Mouse (Mus musculus) forebrain, embryonic 15.5 days (tissue): ENCODE measurements at regions not wholly inside any gene's neighbourhood (a gene's known extent, or its start where the extent isn't known, plus 50 kb on each side); places are given as distances from the start of the nearest gene placed in this dataset.
A peak's percentile ranks its signal among the peaks of the same experiment; 100 is the strongest.

ENCODE experiments used
- ATAC-seq: fragments of 200-750 bp; cut with Nextera tagmentation; replicated peaks from 2 replicates; pipeline ENCODE4 v1.8.0; 2017; ENCODE audit warnings: mild to moderate bottlenecking, moderate TSS enrichment, moderate library complexity
- H3K27ac ChIP-seq: fragments of 300-500 bp; sonication (generic); replicated peaks from 2 replicates; pipeline ENCODE4 v1.5.1; 2015; ENCODE audit warnings: mild to moderate bottlenecking, inconsistent platforms
- H3K27me3 ChIP-seq: fragments of 300-500 bp; sonication (generic); 2 replicates; pipeline ENCODE4 v1.6.1; 2015; ENCODE audit warnings: inconsistent platforms
- H3K36me3 ChIP-seq: fragments of 300-500 bp; sonication (generic); 2 replicates; pipeline ENCODE4 v1.6.1; 2015; ENCODE audit warnings: mild to moderate bottlenecking, inconsistent platforms
- H3K4me1 ChIP-seq: fragments of 300-500 bp; sonication (generic); 2 replicates; pipeline ENCODE4 v1.6.1; 2015; ENCODE audit warnings: inconsistent platforms
- H3K4me2 ChIP-seq: fragments of 300-500 bp; sonication (generic); replicated peaks from 2 replicates; pipeline ENCODE4 v1.6.1; 2015; ENCODE audit warnings: mild to moderate bottlenecking, inconsistent platforms
- H3K4me3 ChIP-seq: fragments of 300-500 bp; sonication (generic); 2 replicates; pipeline ENCODE4 v1.5.1; 2015; ENCODE audit warnings: mild to moderate bottlenecking, inconsistent platforms
- H3K9ac ChIP-seq: fragments of 300-500 bp; sonication (generic); replicated peaks from 2 replicates; pipeline ENCODE4 v1.6.1; 2015; ENCODE audit warnings: mild to moderate bottlenecking, inconsistent platforms
- H3K9me3 ChIP-seq: fragments of 300-500 bp; sonication (generic); 2 replicates; pipeline ENCODE4 v1.6.1; 2016; ENCODE audit warnings: inconsistent platforms
- WGBS: fragments of 180-500 bp; shearing (Covaris S2); methylation state at CpG from one replicate; pipeline ENCODE4 v1.1.7; 2015; ENCODE audit warnings: mixed read lengths; 5-methylcytosine and 5-hydroxymethylcytosine counted together

DNA sequence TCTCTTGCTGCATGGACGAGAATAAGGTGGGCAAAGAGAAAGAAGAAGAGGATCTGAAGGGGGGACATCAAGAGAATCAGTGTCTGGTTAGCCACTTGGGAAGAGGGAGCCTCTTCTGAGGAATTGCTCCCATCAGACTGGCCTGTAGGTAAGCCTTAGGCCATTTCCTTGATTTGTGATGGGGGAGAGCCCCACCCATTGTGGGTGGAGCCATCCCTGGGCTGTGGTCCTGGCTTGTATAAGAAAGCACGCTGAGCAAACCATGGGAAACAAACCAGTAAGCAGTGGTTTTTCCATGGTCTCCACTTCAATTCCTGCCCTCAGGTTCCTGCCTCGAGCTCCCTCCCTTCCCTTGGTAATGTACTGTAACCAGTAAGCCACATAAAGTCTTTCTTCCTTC is 57.7 kb upstream of the Sez6l start:
- H3K9me3 ChIP-seq, result no peaks in the 10 kb centered on the region
- H3K27ac ChIP-seq, result no peak overlapping the region
- no peak overlapping the region for H3K4me2 ChIP-seq
- no peak for ATAC-seq
- 66% methylated on average over 3 of the region's 3 CpGs for WGBS
- no peak overlapping the region for H3K4me3 ChIP-seq
- H3K36me3 ChIP-seq, result no peaks in the 10 kb centered on the region
- no peak overlapping the region for H3K9ac ChIP-seq
- no peaks in the 10 kb centered on the region for H3K4me1 ChIP-seq
- H3K27me3 ChIP-seq, result no peaks in the 10 kb centered on the region

DNA sequence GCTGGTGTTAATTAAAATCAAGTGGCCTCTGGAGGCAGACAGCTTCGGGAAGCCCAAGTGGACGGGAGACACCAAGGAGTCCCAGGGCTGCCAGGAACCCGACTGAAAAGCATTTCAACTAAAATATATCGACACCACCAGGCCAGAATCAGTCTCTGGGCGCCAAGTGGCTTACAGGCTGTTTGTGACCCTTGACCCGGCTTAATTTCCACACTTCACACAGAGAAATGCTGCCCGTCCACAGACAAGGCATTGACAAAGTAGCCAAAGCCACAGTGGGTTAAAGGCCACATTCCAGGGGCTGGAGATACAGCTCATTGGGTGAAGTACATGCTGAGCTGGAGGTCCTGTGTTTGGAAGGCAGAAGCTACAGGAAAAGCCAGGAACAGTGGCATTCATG is 54.8 kb upstream of the Sez6l start:
- H3K4me1 ChIP-seq, result peaks cover 22% of the 10 kb centered on the region
- no peak overlapping the region for H3K4me2 ChIP-seq
- no peak for ATAC-seq
- H3K27ac ChIP-seq, result no peak overlapping the region
- no peaks in the 10 kb centered on the region for H3K36me3 ChIP-seq
- no peaks in the 10 kb centered on the region for H3K27me3 ChIP-seq
- 56% methylated on average over 7 of the region's 7 CpGs for WGBS
- H3K4me3 ChIP-seq, result no peak overlapping the region
- no peaks in the 10 kb centered on the region for H3K9me3 ChIP-seq
- no peak overlapping the region for H3K9ac ChIP-seq

DNA sequence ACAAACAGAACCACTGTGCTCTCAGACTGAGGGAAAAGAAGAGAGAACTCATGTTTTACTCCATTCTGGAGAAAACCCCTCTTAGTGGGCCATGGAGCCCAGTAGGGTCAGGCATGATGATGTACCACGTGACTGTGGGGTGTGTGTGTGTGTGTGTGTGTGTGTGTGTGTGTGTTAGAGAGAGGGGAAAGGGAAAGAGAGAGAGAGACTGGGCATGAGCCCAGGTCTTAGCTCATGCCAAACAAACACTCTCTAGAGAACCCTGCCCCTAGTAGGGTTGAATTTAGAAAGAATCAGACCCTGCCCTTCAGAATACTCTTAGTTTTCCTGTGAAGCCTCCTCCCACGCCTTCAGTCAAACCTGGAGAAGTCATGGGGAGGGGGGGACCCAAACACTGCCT is 52.7 kb upstream of the Sez6l start:
- 57% methylated on average over 2 of the region's 2 CpGs for WGBS
- ATAC-seq, result no peak
- Histone ChIP-seq H3K9me3 (no peaks in the 10 kb centered on the region), H3K27ac (no peak overlapping the region), H3K9ac (no peak overlapping the region), H3K4me1 (peaks cover 32% of the 10 kb centered on the region), H3K4me3 (no peak overlapping the region), H3K36me3 (no peaks in the 10 kb centered on the region), H3K27me3 (no peaks in the 10 kb centered on the region), H3K4me2 (no peak overlapping the region)

DNA sequence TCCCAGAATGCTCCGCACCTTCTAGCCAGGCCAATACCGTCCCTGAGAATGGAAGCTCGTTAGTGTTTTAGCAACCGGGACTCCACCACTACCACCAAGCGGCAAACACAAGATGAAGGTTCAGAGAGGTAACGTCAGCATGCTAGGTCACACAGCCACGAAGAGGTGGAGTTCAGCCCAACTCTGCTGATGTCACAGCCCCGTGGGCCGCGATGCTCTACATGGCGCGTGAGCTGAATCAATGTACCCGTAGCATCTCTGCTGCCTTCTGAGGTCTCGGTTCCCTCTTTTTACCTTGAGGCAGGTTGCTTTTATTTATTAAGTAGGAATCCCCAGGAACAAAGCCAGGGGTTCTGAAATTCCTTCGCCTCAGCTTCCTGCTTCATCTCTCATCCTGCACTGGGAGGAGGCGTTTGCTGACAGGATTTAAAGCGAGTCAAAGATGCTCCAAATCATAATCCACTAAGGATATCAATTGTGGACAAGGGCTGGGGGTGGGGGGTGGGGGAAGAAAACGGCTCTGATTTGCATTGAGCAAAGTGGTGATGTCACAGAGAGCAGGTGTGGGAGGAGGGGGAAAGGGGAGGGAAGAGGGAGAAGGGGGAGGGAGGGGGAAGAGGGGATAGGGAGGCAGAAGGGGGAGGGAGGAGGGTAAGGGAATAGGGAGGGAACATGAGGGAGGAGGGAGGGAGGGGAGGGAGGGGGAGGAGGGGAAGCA is 51.2 kb upstream of the Sez6l start:
- Histone ChIP-seq H3K9ac (no peak overlapping the region), H3K36me3 (no peaks in the 10 kb centered on the region), H3K9me3 (no peaks in the 10 kb centered on the region), H3K27ac (peak overlapping the region; percentile 60), H3K27me3 (no peaks in the 10 kb centered on the region), H3K4me2 (peak overlapping the region; percentile 21; the same call in 1 of the 2 replicates), H3K4me1 (peaks cover 32% of the 10 kb centered on the region), H3K4me3 (no peak overlapping the region)
- 25% methylated on average over 18 of the region's 18 CpGs for WGBS
- ATAC-seq, result no peak

DNA sequence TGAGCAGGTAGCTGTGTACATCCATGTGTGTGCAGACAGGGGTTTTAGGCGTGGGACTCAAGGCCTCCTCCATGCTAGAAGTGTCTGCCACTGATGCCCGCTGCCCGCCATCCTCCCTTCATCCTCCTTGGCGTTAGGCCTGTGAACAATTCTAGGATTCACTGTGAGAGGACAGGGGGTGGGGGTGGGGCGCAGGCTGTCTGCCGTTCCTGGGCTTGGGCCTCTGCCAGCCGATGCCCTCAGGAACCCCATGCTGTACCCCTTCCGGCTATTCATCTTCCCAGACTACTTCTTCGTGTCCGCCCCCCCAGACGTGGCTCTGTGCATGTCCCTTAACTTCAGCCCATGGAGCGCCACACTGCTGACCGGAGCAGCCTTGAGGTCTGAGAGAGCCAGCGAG is 50.3 kb upstream of the Sez6l start:
- H3K4me3 ChIP-seq, result no peak overlapping the region
- H3K36me3 ChIP-seq, result no peaks in the 10 kb centered on the region
- no peak; the same call in 1 of the 2 replicates for ATAC-seq
- H3K4me1 ChIP-seq, result peaks cover 36% of the 10 kb centered on the region
- no peaks in the 10 kb centered on the region for H3K9me3 ChIP-seq
- peak overlapping the region; percentile 42 for H3K27ac ChIP-seq
- 47% methylated on average over 14 of the region's 14 CpGs for WGBS
- H3K4me2 ChIP-seq, result no peak overlapping the region
- H3K27me3 ChIP-seq, result no peaks in the 10 kb centered on the region
- no peak overlapping the region for H3K9ac ChIP-seq
